Mouse (Mus musculus) C2C12 (cell line): ENCODE data around the gene Rala.

Experiments used
- CEBPB ChIP-seq: IDR thresholded peaks from one replicate; pipeline ENCODE4 v1.6.1; 2011; ENCODE audit warnings: low read depth, mild to moderate bottlenecking, control low read depth, moderate library complexity
- CTCF ChIP-seq: IDR thresholded peaks from one replicate; pipeline ENCODE4 v1.5.1; 2011; ENCODE audit not compliant: control insufficient read depth, insufficient read depth, insufficient read length
- FOSL1 ChIP-seq: IDR thresholded peaks from one replicate; pipeline ENCODE4 v1.8.0; 2011; ENCODE audit warnings: mild to moderate bottlenecking, low read length; ENCODE audit not compliant: poor library complexity, insufficient read depth, severe bottlenecking
- MAX ChIP-seq: IDR thresholded peaks from one replicate; pipeline ENCODE4 v1.6.1; 2011; ENCODE audit warnings: mild to moderate bottlenecking, control low read depth
- USF1 ChIP-seq: IDR thresholded peaks from one replicate; pipeline ENCODE4 v1.6.1; 2011; ENCODE audit warnings: low read depth, mild to moderate bottlenecking, control low read depth, moderate library complexity

- TF ChIP-seq CTCF: no peak
- TF ChIP-seq MAX: no peak
- no peak for TF ChIP-seq FOSL1
- TF ChIP-seq USF1: no peak
- TF ChIP-seq CEBPB: no peak
Measured at GRCm38 (mm10) chr13:17854755-17855154, 89.3 kb downstream of the Rala start.
